Mouse (Mus musculus) hindbrain, embryonic 11.5 days (tissue): ENCODE results near the gene Adamts12. TPM values are rescaled to one million over a fixed set of nuclear protein-coding genes. Genes with fewer than 3 reads are reported as not detected.

ENCODE experiments used
- ATAC-seq: fragments of 200-750 bp; cut with Nextera tagmentation; 2 replicates; pipeline ENCODE4 v1.8.0; 2017; ENCODE audit warnings: mild to moderate bottlenecking, moderate TSS enrichment, moderate library complexity; ENCODE audit not compliant: low FRiP score
- DNase-seq: peaks from one replicate; pipeline ENCODE4 v3.0.0-alpha.2; 2015; ENCODE audit warnings: low spot score
- H3K27ac ChIP-seq: fragments of 300-500 bp; sonication (generic); 2 replicates; pipeline ENCODE4 v1.5.1; 2014; ENCODE audit warnings: mild to moderate bottlenecking, low read depth, low read length
- H3K27me3 ChIP-seq: fragments of 300-500 bp; sonication (generic); 2 replicates; pipeline ENCODE4 v1.6.1; 2014; ENCODE audit warnings: mild to moderate bottlenecking, low read length, moderate library complexity, mixed read lengths; ENCODE audit not compliant: control insufficient read depth, insufficient read depth
- H3K36me3 ChIP-seq: fragments of 300-500 bp; sonication (generic); 2 replicates; pipeline ENCODE4 v1.6.1; 2014; ENCODE audit warnings: mild to moderate bottlenecking, low read length, moderate library complexity, mixed read lengths; ENCODE audit not compliant: control insufficient read depth, insufficient read depth
- H3K4me1 ChIP-seq: fragments of 300-500 bp; sonication (generic); replicated peaks from 2 replicates; pipeline ENCODE4 v1.6.1; 2014; ENCODE audit warnings: low read length, mixed read lengths; ENCODE audit not compliant: control insufficient read depth, insufficient read depth
- H3K4me2 ChIP-seq: fragments of 300-500 bp; sonication (generic); replicated peaks from 2 replicates; pipeline ENCODE4 v1.6.1; 2014; ENCODE audit warnings: mild to moderate bottlenecking, low read depth, low read length
- H3K4me3 ChIP-seq: fragments of 300-500 bp; sonication (generic); 2 replicates; pipeline ENCODE4 v1.5.1; 2014; ENCODE audit warnings: low read depth, low read length
- H3K9ac ChIP-seq: fragments of 300-500 bp; sonication (generic); 2 replicates; pipeline ENCODE4 v1.6.1; 2014; ENCODE audit warnings: low read depth, low read length
- H3K9me3 ChIP-seq: fragments of 300-500 bp; sonication (generic); 2 replicates; pipeline ENCODE4 v1.6.1; 2016; ENCODE audit warnings: low read length; ENCODE audit not compliant: control insufficient read depth
- WGBS: fragments of 180-500 bp; shearing (Covaris S2); extraction: QIAGEN DNeasy Blood & Tissue Kit; methylation state at CpG from one replicate; pipeline ENCODE4 v1.1.7; 2014; 5-methylcytosine and 5-hydroxymethylcytosine counted together
- polyA plus RNA-seq: library from polyadenylated mRNA; unstranded; fragments of >200 nt; fragmentation: Nextera tagmentation; extraction: Ambion mirVana; gene quantifications from 2 replicates; pipeline ENCODE4 v1.2.1, GENCODE M21; 2014

Adamts12 gene
- polyA plus RNA-seq, 1 experiment from 2014 or later: 2.7 TPM

DNA sequence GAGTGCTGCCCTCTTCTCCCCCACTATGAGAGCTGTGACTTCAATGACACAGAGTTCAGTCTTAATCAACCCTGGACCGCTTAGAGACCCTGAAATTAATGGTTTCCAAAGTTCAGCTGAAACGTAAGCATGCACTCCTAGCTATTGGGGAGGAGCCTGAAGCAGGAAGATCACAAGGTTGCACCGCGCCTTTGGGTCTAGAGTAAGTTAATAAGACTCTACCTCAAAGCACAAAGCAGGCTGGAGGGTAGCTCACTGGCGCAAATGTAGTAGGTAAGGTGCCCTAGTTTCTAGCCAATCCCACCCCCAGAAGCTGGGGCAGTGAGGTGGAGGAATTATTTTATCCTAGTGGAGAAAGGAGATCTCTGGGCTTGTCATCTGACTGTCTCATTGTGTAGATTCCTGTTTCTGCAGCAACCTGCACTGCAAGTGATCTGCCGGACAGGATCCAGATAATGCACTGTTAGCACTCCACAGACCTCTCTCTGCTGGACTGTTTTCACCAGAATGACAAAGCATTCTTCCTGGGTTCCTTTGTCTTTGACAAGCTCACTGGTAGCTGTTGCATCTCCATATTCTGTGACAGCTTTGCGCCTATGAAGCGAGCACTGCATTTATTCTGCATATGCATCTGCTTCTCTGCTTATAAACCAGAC is 315.0 kb downstream of the Adamts12 start:
- H3K9me3 ChIP-seq: no peaks in the 10 kb centered on the region
- H3K4me3 ChIP-seq: no peak overlapping the region
- no peak overlapping the region for H3K27ac ChIP-seq
- H3K27me3 ChIP-seq: no peaks in the 10 kb centered on the region
- ATAC-seq (0 out of 2 replicates have a peak, but pooled peaks have one; percentile 17), DNase-seq (no peak)
- no peak overlapping the region for H3K4me2 ChIP-seq
- H3K9ac ChIP-seq: no peak overlapping the region
- WGBS: 85% methylated on average over 8 of the region's 8 CpGs
- no peaks in the 10 kb centered on the region for H3K4me1 ChIP-seq
- peaks cover 6% of the 10 kb centered on the region; the same call in 1 of the 2 replicates for H3K36me3 ChIP-seq

DNA sequence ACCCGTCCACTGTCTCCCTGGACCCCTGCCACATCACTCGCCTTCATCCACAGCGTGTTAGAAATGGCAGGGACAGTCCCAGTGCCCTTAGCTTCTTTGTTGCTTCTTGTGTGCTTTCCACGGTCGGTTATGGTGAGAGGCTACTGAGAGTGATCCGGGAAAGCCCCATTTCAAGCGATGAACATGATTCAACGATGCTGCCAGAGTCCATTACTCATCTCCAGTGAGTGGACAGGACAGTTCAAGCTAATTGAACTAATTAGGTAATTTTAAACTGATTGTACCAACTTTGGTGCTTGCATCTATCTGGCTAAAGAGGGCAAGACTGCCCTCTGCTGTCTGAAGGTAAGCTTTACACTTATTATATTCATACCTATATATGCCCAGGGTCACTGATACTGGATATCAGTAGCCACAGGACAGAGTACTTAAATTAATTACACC is 315.5 kb downstream of the Adamts12 start:
- Histone ChIP-seq H3K4me1 (no peaks in the 10 kb centered on the region), H3K4me3 (no peak overlapping the region), H3K9me3 (no peaks in the 10 kb centered on the region), H3K36me3 (peaks cover 10% of the 10 kb centered on the region; the same call in 1 of the 2 replicates), H3K9ac (no peak overlapping the region), H3K27me3 (no peaks in the 10 kb centered on the region), H3K27ac (no peak overlapping the region), H3K4me2 (no peak overlapping the region)
- 46% methylated on average over 8 of the region's 8 CpGs for WGBS
- DNase-seq (peak; percentile 66), ATAC-seq (peak; percentile 49; the same call in 1 of the 2 replicates)

DNA sequence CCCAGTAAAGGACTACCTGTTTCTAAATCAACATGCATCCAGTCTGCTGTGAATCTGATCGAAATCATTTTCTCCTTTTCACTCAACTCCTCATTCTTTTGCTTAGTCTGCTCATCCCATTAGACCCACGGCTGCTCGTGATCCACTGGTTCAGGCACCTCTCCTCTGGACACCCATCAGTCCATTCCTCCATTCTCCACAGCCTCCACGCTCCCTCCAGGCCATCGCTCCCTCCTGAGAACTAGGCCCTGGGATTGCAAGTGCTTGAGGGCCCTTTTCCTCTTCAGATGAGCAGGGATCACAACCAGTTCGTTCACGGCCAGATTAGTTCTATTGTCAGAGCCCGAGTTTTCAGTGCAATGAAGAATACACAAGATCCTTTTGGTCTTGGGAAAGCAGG is 316.0 kb downstream of the Adamts12 start:
- DNase-seq (no peak), ATAC-seq (no peak)
- WGBS: 84% methylated on average over 8 of the region's 8 CpGs
- H3K36me3 ChIP-seq: peaks cover 12% of the 10 kb centered on the region; the same call in 1 of the 2 replicates
- no peak overlapping the region for H3K9ac ChIP-seq
- H3K4me2 ChIP-seq: no peak overlapping the region
- no peaks in the 10 kb centered on the region for H3K4me1 ChIP-seq
- no peaks in the 10 kb centered on the region for H3K27me3 ChIP-seq
- no peak overlapping the region for H3K4me3 ChIP-seq
- H3K27ac ChIP-seq: no peak overlapping the region
- H3K9me3 ChIP-seq: no peaks in the 10 kb centered on the region

DNA sequence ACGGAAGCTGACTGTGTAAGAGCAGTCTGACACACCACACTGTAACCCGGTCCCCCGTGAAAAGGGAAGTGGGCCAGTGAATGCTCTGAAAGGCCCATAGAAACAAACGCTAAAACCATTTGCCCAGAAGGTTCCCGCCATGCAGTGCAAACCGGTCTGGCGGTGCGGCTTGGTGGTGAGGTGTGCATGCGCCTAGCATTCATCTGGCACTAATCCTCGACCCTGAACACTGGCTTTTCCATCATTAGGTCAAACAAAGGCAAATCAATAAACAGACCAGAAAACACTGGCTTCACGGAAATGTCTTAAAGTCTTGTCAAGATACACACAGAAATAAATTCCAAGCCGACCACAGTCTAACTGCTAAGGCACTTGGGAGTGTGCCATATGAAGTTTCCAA is 318.0 kb downstream of the Adamts12 start:
- ATAC-seq (no peak), DNase-seq (no peak)
- no peak overlapping the region for H3K27ac ChIP-seq
- H3K27me3 ChIP-seq: no peaks in the 10 kb centered on the region
- H3K9ac ChIP-seq: no peak overlapping the region
- no peak overlapping the region for H3K4me3 ChIP-seq
- WGBS: 90% methylated on average over 12 of the region's 12 CpGs
- H3K4me1 ChIP-seq: no peaks in the 10 kb centered on the region
- H3K9me3 ChIP-seq: no peaks in the 10 kb centered on the region
- H3K4me2 ChIP-seq: no peak overlapping the region
- peaks cover 16% of the 10 kb centered on the region; the same call in 1 of the 2 replicates for H3K36me3 ChIP-seq

DNA sequence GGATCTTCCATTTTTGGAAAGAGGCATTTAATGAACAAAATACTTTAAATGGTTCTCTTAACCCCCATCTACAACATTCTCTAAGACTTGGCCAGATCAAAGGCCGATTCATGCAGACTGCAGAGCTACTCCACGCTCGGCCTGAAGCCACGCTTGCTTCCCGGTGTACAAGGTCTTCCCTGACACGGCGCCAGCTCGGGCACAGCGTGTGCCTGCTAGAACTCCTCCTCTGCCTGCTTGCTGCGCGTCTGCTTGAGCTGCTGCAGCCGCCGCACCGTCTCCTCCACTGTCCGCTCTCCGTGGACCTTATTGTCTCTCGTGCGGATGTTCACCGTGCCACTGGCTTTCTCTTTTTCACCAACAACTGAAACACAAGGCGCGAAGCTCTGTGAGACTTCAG is 319.2 kb downstream of the Adamts12 start:
- ATAC-seq: no peak
- Histone ChIP-seq H3K36me3 (peaks cover 16% of the 10 kb centered on the region; the same call in 1 of the 2 replicates), H3K4me1 (no peaks in the 10 kb centered on the region), H3K4me2 (no peak overlapping the region), H3K9ac (no peak overlapping the region), H3K4me3 (no peak overlapping the region), H3K27me3 (no peaks in the 10 kb centered on the region), H3K9me3 (no peaks in the 10 kb centered on the region), H3K27ac (no peak overlapping the region)
- 94% methylated on average over 21 of the region's 21 CpGs for WGBS
- no peak for DNase-seq

DNA sequence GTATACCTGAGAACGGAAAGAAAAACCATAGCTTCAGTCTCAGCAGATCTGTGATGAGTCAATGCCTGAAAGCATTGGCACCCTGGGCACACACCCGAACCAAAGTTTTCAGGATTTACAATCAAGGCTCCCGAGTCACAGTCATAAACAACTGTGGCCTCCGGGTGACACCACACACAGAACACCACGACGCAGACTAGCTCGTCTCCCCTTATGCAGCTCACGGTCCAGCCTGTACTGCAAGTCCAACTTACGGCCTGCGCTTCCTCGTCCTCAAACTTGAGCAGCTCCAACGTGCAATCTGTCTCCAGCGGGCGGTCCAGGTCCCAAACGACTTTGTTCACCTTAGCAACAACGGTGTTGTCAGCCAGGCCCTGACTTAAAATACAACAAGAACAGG is 328.3 kb downstream of the Adamts12 start:
- DNase-seq (no peak), ATAC-seq (no peak)
- H3K4me3 ChIP-seq: no peak overlapping the region
- no peak overlapping the region for H3K4me2 ChIP-seq
- H3K4me1 ChIP-seq: no peaks in the 10 kb centered on the region
- H3K27ac ChIP-seq: no peak overlapping the region
- no peak overlapping the region for H3K9ac ChIP-seq
- 95% methylated on average over 16 of the region's 16 CpGs for WGBS
- peaks cover 11% of the 10 kb centered on the region; the same call in 1 of the 2 replicates for H3K36me3 ChIP-seq
- no peaks in the 10 kb centered on the region for H3K9me3 ChIP-seq
- no peaks in the 10 kb centered on the region for H3K27me3 ChIP-seq

DNA sequence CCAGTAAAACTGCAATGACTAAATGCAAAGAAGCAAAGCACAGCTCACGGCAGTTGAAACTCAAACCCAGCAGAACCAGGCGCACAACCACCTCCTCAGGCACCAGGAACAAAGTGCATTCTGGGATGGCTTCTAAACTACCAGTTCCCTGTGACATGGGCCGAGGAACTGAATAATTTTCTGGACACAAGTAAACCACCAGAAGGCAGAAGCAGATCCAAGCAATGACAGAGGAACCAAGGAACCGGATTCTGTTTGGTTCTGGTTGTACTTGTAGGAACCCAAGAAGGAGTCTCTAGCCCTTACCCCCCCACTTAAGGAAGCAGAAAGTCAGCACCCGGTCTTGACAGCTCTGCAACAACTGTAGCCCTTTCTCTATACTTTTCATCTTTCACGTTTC is 331.8 kb downstream of the Adamts12 start:
- 87% methylated on average over 6 of the region's 6 CpGs for WGBS
- Histone ChIP-seq H3K27me3 (no peaks in the 10 kb centered on the region), H3K9ac (no peak overlapping the region), H3K4me2 (no peak overlapping the region), H3K4me1 (peaks cover 3% of the 10 kb centered on the region; the same call in 1 of the 2 replicates), H3K36me3 (peaks cover 5% of the 10 kb centered on the region; the same call in 1 of the 2 replicates), H3K9me3 (no peaks in the 10 kb centered on the region), H3K27ac (no peak overlapping the region), H3K4me3 (no peak overlapping the region)
- ATAC-seq (no peak), DNase-seq (no peak)

Other genes starting within 250 kb of the Adamts12 start
- 9.0 and 10.9 TPM in 2 replicates for gene C1qtnf3, start 112.5 kb upstream of the Adamts12 start, polyA plus RNA-seq
- gene Amacr, start 83.0 kb upstream of the Adamts12 start, polyA plus RNA-seq: 10.1 and 15.4 TPM in 2 replicates
- 0.31 and 0.36 TPM in 2 replicates for gene Slc45a2, start 64.1 kb upstream of the Adamts12 start, polyA plus RNA-seq
- 0.71 and 1.6 TPM in 2 replicates for gene Rxfp3, start 26.8 kb upstream of the Adamts12 start, polyA plus RNA-seq